Mouse (Mus musculus) spleen, adult 10 weeks (tissue): ENCODE data around the gene Rfx1. TPM values are rescaled to one million over a fixed set of nuclear protein-coding genes. Genes with fewer than 3 reads are reported as not detected.

Experiments
- polyA plus RNA-seq: library from polyadenylated mRNA; stranded (reverse); fragments of 350-450 nt; fragmentation: Illumina TruSeq; extraction: RNeasy Lipid Tissue Mini Kit (QIAGEN cat#74804); gene quantifications from one replicate; pipeline ENCODE4 v1.2.3, GENCODE M21; 2015; ENCODE audit warnings: low replicate concordance; ENCODE audit not compliant: insufficient read depth

The Rfx1 gene
- polyA plus RNA-seq = 10.4 TPM

DNA sequence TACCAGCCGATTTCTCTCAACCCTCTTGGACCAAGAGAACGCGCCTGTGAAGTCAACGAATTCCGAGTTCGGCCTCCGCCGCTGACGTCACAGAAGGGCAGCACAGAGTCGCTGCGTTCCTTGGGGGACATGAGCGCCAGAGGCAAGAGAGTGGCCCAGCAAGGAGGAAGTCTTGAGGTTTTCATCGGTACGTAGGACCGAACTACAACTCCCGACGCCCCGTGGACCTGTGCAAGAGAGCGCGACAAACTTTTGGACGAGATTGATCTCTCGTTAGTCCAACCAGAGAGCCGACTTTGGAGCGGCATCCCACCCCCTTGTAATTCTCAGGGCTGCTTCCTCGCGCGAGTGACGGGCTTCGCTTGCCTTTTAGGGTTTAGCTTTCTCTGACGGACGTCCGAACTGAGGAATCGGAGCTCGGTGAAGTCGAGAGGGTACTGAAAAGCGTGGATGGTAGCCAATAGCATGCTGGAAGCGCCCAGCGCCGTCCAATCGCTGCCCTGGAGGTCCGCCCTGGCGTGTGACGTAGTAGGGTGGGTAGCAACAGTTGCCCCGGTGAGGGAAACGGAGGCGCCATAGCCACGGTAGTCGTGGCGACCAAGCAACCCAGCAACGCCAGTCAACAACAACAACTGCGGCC lies at the start of gene Rfx1:
Gene Rfx1 (plus strand): TSS at position 544 of the 640 bp plus-strand sequence.

DNA sequence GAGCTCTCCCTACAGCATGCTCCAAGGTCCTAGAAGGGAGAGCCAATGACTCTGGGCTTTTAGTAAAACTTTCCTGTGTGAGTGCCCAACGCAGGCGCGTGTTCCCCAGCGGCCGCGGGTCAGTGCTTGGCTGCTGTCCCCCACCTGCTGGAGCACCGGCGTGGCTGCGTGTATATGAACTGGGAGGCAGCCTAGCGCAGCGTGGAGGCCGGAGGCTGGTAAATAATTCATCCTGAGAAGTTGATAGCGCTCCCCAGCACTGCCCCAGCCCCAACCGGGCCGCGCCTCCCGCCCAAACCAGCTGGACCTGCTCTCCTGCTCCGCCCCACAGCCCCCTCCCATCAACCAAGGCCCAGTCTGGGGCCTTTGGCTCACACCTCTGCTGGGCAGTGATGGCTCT lies 45.5 kb upstream of the Rfx1 start, which contains the start of gene Palm3:
Gene Palm3 (plus strand): TSS at position 376 of the 400 bp plus-strand sequence.

DNA sequence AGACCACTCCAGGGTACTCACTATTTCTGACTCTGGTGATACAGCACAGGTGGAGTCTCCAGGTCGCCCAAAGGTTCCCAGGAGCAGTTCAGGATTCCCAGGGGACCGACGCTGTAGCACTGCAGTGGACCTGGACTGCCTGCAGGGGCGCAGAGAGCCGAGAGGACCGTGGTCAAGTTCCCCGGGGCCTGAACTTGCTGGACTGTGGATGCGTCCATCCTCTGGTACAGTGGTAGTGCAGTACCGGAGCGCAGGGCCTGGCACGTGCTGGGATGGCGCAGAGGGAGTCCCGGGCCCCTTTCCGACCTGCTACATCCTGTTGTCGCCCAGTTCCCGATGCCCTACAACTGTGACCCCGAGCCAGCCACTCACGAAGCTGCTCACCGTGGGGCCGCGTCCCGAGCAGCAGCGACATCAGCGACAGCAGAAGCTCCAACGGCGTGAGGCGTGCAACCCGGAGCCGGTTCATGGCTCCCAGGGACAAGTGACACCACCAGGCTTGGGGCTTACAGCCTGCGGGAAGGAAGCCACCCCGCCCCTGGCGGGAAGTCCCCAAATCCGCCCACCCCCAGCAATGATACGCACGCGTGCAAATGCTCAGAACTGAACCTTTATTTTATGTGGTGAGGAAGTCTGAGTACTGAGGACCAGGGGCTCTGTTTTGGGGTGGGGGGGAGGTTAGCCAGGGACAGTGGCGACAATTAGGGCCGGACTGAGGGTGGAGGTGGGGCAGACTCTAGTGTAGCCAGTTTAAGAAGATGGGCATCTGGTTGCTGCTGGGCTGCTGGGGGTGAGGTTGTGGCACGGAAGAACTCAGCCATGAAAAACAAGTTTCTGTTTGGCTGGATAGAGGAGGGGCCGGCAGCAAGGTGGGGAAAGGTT lies 24.3 kb upstream of the Rfx1 start, which contains the start of gene Il27ra:
Gene Il27ra (minus strand): TSS at position 524 of the 882 bp plus-strand sequence.

DNA sequence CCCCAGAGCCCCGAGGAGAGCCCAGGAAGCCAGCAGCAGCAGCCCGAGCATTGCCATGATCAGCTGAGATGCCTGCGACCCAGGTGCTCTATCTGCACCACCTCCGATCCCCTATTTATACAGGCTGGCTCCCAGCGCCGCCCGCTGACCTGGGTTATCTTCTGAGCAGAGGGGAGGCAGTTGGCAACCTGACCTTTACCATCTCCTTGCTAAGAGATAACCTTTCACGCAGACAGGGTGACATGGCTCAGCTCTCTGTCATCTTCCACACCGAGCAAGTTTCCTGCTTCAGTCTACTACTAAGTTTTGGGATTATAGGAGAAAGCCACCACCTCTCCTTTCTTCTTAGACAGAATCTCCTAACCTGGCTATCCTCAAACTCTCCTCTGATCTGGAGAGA lies 21.7 kb upstream of the Rfx1 start, which contains the start of gene Rln3:
Gene Rln3 (minus strand): TSS at position 101 of the 400 bp plus-strand sequence.

DNA sequence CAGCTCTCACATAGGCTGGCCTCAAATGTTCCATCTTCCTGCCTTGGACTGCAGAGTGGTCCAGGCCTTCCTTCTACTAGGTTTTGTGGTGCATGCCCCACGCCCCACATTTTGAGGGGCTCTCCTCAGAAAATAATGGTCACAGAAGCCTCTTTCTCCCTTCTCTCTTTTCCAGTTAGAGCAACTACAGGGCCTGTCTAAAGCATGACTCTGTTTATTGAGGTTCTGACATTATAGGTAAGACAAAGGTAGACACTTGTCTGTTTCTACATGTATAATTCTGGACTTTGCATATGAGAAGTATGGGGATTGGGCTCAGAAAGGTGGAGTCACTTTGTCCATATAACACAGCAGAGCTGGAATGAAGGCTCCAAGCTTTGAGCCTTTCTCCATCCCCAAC lies 1.6 kb upstream of the Rfx1 start, which contains the start of gene Gm10643:
Gene Gm10643 (minus strand): TSS at position 101 of the 400 bp plus-strand sequence.

DNA sequence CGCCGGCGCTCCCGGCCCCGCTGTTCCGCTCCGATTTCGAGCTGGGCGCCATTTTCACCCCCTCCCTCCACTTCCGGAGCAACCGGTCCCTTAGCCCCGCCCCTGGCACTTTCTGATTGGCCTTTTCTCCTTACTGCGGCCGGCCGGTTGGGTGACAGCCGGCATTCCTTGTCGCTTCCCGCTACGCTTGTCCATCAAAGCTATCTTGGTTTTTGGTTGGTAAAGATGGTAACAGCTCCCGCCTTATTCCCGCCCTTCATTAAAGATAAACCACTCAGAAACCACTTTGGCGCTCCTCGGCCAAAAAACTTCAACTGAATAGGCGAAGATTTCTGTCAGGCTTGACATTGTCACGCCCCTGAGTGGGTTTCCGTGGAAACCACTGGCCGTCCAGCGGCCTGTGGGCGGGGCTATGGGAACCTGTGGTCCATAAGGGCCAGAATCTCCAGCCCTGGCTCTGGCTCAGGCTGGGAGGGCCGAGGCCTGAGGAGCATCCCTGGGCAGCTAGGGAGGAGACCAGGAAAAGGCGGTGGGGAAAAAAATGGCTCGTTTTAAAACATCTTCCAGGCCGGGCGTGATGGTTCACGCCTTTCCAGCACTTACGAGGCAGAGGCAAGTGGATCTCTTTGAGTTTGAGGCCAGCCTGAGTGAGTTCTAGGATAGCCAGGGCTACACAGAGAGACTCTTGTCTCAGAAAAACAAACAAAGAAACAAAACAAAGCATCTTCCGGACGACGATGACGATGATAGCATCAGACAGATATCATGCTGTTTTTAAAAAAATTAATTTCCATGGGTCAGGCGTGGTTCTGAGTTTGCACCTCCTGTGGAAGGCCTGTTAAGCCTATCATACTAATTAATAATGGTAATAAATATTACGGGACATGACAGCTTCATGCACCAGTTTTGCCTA lies 38.3 kb downstream of the Rfx1 start, which contains the start of gene Dcaf15:
Gene Dcaf15 (minus strand): TSS at position 72 of the 913 bp plus-strand sequence.

DNA sequence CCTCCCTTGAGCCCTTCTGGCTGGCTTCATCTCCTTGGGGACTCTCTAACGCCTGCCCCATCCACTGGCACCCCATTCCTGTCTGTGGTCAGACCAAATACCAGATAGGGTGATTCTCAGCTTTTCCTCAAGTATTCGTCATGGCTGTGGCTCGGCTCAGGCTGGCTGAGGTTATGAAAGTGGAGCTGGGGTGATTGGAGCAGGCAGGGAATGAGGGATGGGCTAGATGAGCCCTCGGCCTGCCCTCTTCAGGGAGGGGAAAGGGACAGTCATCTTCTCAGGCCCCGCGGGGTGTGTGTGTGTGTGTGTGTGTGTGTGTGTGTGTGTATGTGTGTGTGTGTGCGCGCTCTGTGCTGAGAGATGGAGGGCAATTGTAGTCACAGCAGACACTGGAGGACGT lies 59.0 kb downstream of the Rfx1 start, which contains the start of gene Podnl1:
Gene Podnl1 (plus strand): TSS at position 334 of the 400 bp plus-strand sequence.

Other genes starting within 250 kb of the Rfx1 start
- gene Adgrl1, start 166.7 kb upstream of the Rfx1 start, polyA plus RNA-seq = 7.0 TPM
- 1.3 TPM for gene Gm10644, start 111.6 kb upstream of the Rfx1 start, polyA plus RNA-seq
- 20.3 TPM for gene Asf1b, start 111.3 kb upstream of the Rfx1 start, polyA plus RNA-seq
- gene Prkaca, start 93.8 kb upstream of the Rfx1 start, polyA plus RNA-seq = 31.7 TPM
- gene Samd1, start 69.2 kb upstream of the Rfx1 start, polyA plus RNA-seq = 27.6 TPM
- 0.57 TPM for gene 1700067K01Rik, start 65.3 kb upstream of the Rfx1 start, polyA plus RNA-seq
- not detected for gene 2210011C24Rik, start 54.7 kb upstream of the Rfx1 start, polyA plus RNA-seq
- gene Palm3, start 45.4 kb upstream of the Rfx1 start, polyA plus RNA-seq = 0.30 TPM
- 60.8 TPM for gene Il27ra, start 24.2 kb upstream of the Rfx1 start, polyA plus RNA-seq
- not detected for gene Rln3, start 21.8 kb upstream of the Rfx1 start, polyA plus RNA-seq
- 2.0 TPM for gene Gm10643, start 1.7 kb upstream of the Rfx1 start, polyA plus RNA-seq
- gene Dcaf15, start 37.9 kb downstream of the Rfx1 start, polyA plus RNA-seq = 17.1 TPM
- 4.2 TPM for gene Podnl1, start 59.2 kb downstream of the Rfx1 start, polyA plus RNA-seq
- gene Cc2d1a, start 81.1 kb downstream of the Rfx1 start, polyA plus RNA-seq = 5.1 TPM
- 0.68 TPM for gene 4930432K21Rik, start 81.2 kb downstream of the Rfx1 start, polyA plus RNA-seq
- gene Nanos3, start 118.4 kb downstream of the Rfx1 start, polyA plus RNA-seq = not detected
- 1.9 TPM for gene Zswim4, start 170.2 kb downstream of the Rfx1 start, polyA plus RNA-seq
- gene D8Ertd738e, start 182.9 kb downstream of the Rfx1 start, polyA plus RNA-seq = 66.9 TPM
- 18.2 TPM for gene Mri1, start 190.5 kb downstream of the Rfx1 start, polyA plus RNA-seq
- 21.0 TPM for gene Ccdc130, start 203.5 kb downstream of the Rfx1 start, polyA plus RNA-seq